8 mouse cellular contexts compared by ENCODE assay signal in the genomic region with DNA sequence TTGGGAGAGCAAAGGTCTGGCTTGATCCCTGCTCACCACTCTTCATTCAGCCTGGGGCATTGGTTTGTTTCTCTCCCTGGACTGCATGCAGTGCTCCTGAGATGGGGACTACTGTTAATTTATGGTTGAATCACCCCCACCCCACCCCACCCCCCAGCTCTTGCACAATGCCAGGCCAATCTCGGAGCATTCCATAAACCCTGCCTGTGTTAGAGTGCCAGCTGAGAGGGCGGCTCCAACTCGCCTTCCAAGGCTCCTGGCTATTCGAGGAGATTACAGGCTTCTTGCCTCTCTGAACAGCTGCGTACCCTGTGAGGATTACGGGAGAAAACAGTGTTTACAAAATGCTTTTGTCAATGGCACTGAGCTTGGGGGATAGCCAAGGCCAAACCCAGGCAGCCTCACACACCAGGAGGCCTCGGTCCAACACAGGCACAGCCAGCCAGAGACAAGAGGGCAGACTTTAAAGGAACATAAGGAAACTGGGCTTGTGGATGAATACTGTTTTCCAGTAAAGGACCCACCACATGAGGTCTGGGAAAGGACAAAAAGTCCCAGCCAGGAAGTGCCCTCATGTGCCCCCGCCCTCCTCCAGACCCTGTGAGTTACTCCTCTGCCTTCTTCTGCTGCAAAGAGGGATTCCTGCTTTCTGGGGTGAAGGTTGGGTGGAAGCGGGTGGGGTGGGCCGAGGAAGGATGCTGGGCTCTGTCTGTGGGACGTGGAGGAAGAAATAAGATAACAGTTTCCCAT. TPM values are rescaled to one million over a fixed set of nuclear protein-coding genes. Genes with fewer than 3 reads are reported as not detected.
DNase-seq lines count a peak whose midpoint lies in the region; ATAC-seq and TF ChIP-seq lines count a peak whose summit lies in the region.

No protein-coding gene starts in this region.

- no peak for DNase-seq in hindbrain, embryonic 10.5 days (ENCODE audit: low spot score)
- DNase-seq in hindbrain, embryonic 11.5 days (ENCODE audit: low spot score): no peak
- DNase-seq in brain, embryonic 14.5 days (ENCODE audit: low read depth): peak; percentile 94
- DNase-seq in heart, postnatal 0 days (ENCODE audit: low spot score): no peak
- DNase-seq in T-cell, adult 2 months (ENCODE audit: low spot score): no peak
- no peak for DNase-seq in kidney, adult 8-10 months
- DNase-seq in right cerebral cortex, postnatal 14 days: no peak

- no peak for TF ChIP-seq POLR2A in brain, embryonic 14.5 days (IDR thresholded peaks at IDR 0.05; ENCODE audit: borderline replicate concordance, extremely low read depth, insufficient read depth, insufficient read length, poor library complexity, severe bottlenecking)

- H3K9me3 ChIP-seq in hindbrain, embryonic 10.5 days: no peaks in the 10 kb centered on the region
- H3K9me3 ChIP-seq in hindbrain, embryonic 11.5 days (ENCODE audit: control insufficient read depth, low read length): no peaks in the 10 kb centered on the region
- no peaks in the 10 kb centered on the region for H3K9me3 ChIP-seq in heart, postnatal 0 days (replicated peaks; ENCODE audit: control insufficient read depth, low read length)
- H3K9me3 ChIP-seq in midbrain, embryonic 12.5 days: no peaks in the 10 kb centered on the region

- no peak overlapping the region for H3K4me2 ChIP-seq in hindbrain, embryonic 11.5 days (replicated peaks; ENCODE audit: low read depth, low read length)
- no peak overlapping the region for H3K4me2 ChIP-seq in heart, postnatal 0 days (ENCODE audit: low read depth, low read length)
- H3K4me2 ChIP-seq in midbrain, embryonic 12.5 days (replicated peaks): peak overlapping the region; percentile 3; the same call in 1 of the 2 replicates

- H3K9ac ChIP-seq in hindbrain, embryonic 11.5 days (ENCODE audit: low read depth, low read length): no peak overlapping the region
- H3K9ac ChIP-seq in heart, postnatal 0 days (replicated peaks; ENCODE audit: low read depth, low read length): no peak overlapping the region
- no peak overlapping the region for H3K9ac ChIP-seq in midbrain, embryonic 12.5 days (replicated peaks)

- TF ChIP-seq CTCF in brain, embryonic 14.5 days (IDR thresholded peaks at IDR 0.05; ENCODE audit: borderline replicate concordance, extremely low read depth, insufficient read depth, insufficient read length): no peak
- TF ChIP-seq CTCF in heart, postnatal 0 days (IDR thresholded peaks at IDR 0.05; ENCODE audit: low read depth): no peak

- ATAC-seq in hindbrain, embryonic 11.5 days (ENCODE audit: low FRiP score): no peak
- ATAC-seq in heart, postnatal 0 days (ENCODE audit: insufficient read depth, low read depth): peak; percentile 47
- ATAC-seq in midbrain, embryonic 12.5 days (ENCODE audit: low FRiP score, low read depth): peak; percentile 72

- TF ChIP-seq EP300 in heart, postnatal 0 days (IDR thresholded peaks at IDR 0.05; ENCODE audit: low read depth): peak; percentile 59; the same call in 1 of the 2 replicates

- peak overlapping the region; percentile 69 for H3K27ac ChIP-seq in hindbrain, embryonic 10.5 days
- no peak overlapping the region for H3K27ac ChIP-seq in hindbrain, embryonic 11.5 days (ENCODE audit: low read depth, low read length)
- peak overlapping the region; percentile 82 for H3K27ac ChIP-seq in heart, postnatal 0 days (ENCODE audit: low read depth)
- H3K27ac ChIP-seq in midbrain, embryonic 12.5 days (replicated peaks): peak overlapping the region; percentile 82

- no peaks in the 10 kb centered on the region for H3K36me3 ChIP-seq in hindbrain, embryonic 10.5 days
- H3K36me3 ChIP-seq in hindbrain, embryonic 11.5 days (ENCODE audit: control insufficient read depth, insufficient read depth, low read length): no peaks in the 10 kb centered on the region
- H3K36me3 ChIP-seq in heart, postnatal 0 days (replicated peaks; ENCODE audit: control insufficient read depth, insufficient read depth, low read length): no peaks in the 10 kb centered on the region
- H3K36me3 ChIP-seq in midbrain, embryonic 12.5 days: no peaks in the 10 kb centered on the region

- no peak overlapping the region for H3K4me3 ChIP-seq in hindbrain, embryonic 10.5 days
- H3K4me3 ChIP-seq in hindbrain, embryonic 11.5 days (ENCODE audit: low read depth, low read length): no peak overlapping the region
- no peak overlapping the region for H3K4me3 ChIP-seq in heart, postnatal 0 days (ENCODE audit: low read depth, low read length)
- no peak overlapping the region for H3K4me3 ChIP-seq in midbrain, embryonic 12.5 days

- H3K27me3 ChIP-seq in hindbrain, embryonic 10.5 days (ENCODE audit: insufficient read depth, poor library complexity, severe bottlenecking): peaks cover 28% of the 10 kb centered on the region
- no peaks in the 10 kb centered on the region for H3K27me3 ChIP-seq in hindbrain, embryonic 11.5 days (ENCODE audit: control insufficient read depth, insufficient read depth, low read length)
- H3K27me3 ChIP-seq in heart, postnatal 0 days (ENCODE audit: control insufficient read depth, insufficient read depth, low read length): no peaks in the 10 kb centered on the region; the same call in 1 of the 2 replicates
- H3K27me3 ChIP-seq in midbrain, embryonic 12.5 days: peaks cover 4% of the 10 kb centered on the region

- WGBS in hindbrain, embryonic 10.5 days: 30% methylated on average over 11 of the region's 11 CpGs
- 40% methylated on average over 11 of the region's 11 CpGs for WGBS in hindbrain, embryonic 11.5 days
- 35% methylated on average over 11 of the region's 11 CpGs for WGBS in heart, postnatal 0 days
- 16% methylated on average over 11 of the region's 11 CpGs for WGBS in midbrain, embryonic 12.5 days

- peaks cover 53% of the 10 kb centered on the region for H3K4me1 ChIP-seq in hindbrain, embryonic 10.5 days (replicated peaks)
- 0 out of 2 replicates have a peak, but pooled peaks cover under 1% of the 10 kb centered on the region for H3K4me1 ChIP-seq in hindbrain, embryonic 11.5 days (replicated peaks; ENCODE audit: control insufficient read depth, insufficient read depth, low read length)
- H3K4me1 ChIP-seq in heart, postnatal 0 days (ENCODE audit: control insufficient read depth, insufficient read depth): peaks cover 14% of the 10 kb centered on the region; the same call in 1 of the 2 replicates
- H3K4me1 ChIP-seq in midbrain, embryonic 12.5 days: peaks cover 43% of the 10 kb centered on the region

RNA-seq across cellular contexts. Expression of a gene that starts 10.8 kb away (rescaled TPM):
- 1.8 and 2.0 TPM in 2 replicates for polyA plus RNA-seq in hindbrain, embryonic 10.5 days (2016; fragmentation: Nextera tagmentation; extraction: Ambion mirVana)
- 1.1 and 2.5 TPM in 2 replicates for polyA plus RNA-seq in hindbrain, embryonic 11.5 days (2014; fragmentation: Nextera tagmentation; extraction: Ambion mirVana)
- 4.6 and 5.9 TPM in 2 replicates for polyA plus RNA-seq in brain, embryonic 14.5 days (2012; rRNA removed)
- total RNA-seq in heart, postnatal 0 days (2014; rRNA removed; ENCODE audit: low replicate concordance): 5.8 and 12.6 TPM in 2 replicates
- 7.8 and 8.3 TPM in 2 replicates for polyA plus RNA-seq in heart, postnatal 0 days (2015; fragmentation: Nextera tagmentation; extraction: Ambion mirVana)
- 2.7 and 3.3 TPM in 2 replicates for polyA plus RNA-seq in midbrain, embryonic 12.5 days (2016; fragmentation: Nextera tagmentation; extraction: Ambion mirVana)

RNA-seq across cellular contexts. Expression of a gene that starts 20.0 kb away (rescaled TPM):
- polyA plus RNA-seq in hindbrain, embryonic 10.5 days (2016; fragmentation: Nextera tagmentation; extraction: Ambion mirVana): 23.7 and 31.1 TPM in 2 replicates
- 21.0 and 21.1 TPM in 2 replicates for polyA plus RNA-seq in hindbrain, embryonic 11.5 days (2014; fragmentation: Nextera tagmentation; extraction: Ambion mirVana)
- 38.8 and 45.7 TPM in 2 replicates for polyA plus RNA-seq in brain, embryonic 14.5 days (2012; rRNA removed)
- total RNA-seq in heart, postnatal 0 days (2014; rRNA removed; ENCODE audit: low replicate concordance): 28.3 and 35.5 TPM in 2 replicates
- polyA plus RNA-seq in heart, postnatal 0 days (2015; fragmentation: Nextera tagmentation; extraction: Ambion mirVana): 10.4 and 12.6 TPM in 2 replicates
- 29.3 and 30.9 TPM in 2 replicates for polyA plus RNA-seq in midbrain, embryonic 12.5 days (2016; fragmentation: Nextera tagmentation; extraction: Ambion mirVana)

RNA-seq across cellular contexts. Expression of a gene that starts 36.9 kb away (rescaled TPM):
- polyA plus RNA-seq in hindbrain, embryonic 10.5 days (2016; fragmentation: Nextera tagmentation; extraction: Ambion mirVana): 1.8 and 2.0 TPM in 2 replicates
- 1.9 and 2.7 TPM in 2 replicates for polyA plus RNA-seq in hindbrain, embryonic 11.5 days (2014; fragmentation: Nextera tagmentation; extraction: Ambion mirVana)
- 5.6 and 7.0 TPM in 2 replicates for polyA plus RNA-seq in brain, embryonic 14.5 days (2012; rRNA removed)
- 77.9 and 83.1 TPM in 2 replicates for total RNA-seq in heart, postnatal 0 days (2014; rRNA removed; ENCODE audit: low replicate concordance)
- 27.6 and 28.6 TPM in 2 replicates for polyA plus RNA-seq in heart, postnatal 0 days (2015; fragmentation: Nextera tagmentation; extraction: Ambion mirVana)
- polyA plus RNA-seq in midbrain, embryonic 12.5 days (2016; fragmentation: Nextera tagmentation; extraction: Ambion mirVana): 1.7 and 1.8 TPM in 2 replicates

RNA-seq across cellular contexts. Expression of a gene that starts 37.8 kb away (rescaled TPM):
- 8.7 and 8.9 TPM in 2 replicates for polyA plus RNA-seq in hindbrain, embryonic 10.5 days (2016; fragmentation: Nextera tagmentation; extraction: Ambion mirVana)
- polyA plus RNA-seq in hindbrain, embryonic 11.5 days (2014; fragmentation: Nextera tagmentation; extraction: Ambion mirVana): 4.7 and 4.8 TPM in 2 replicates
- 7.4 and 8.1 TPM in 2 replicates for polyA plus RNA-seq in brain, embryonic 14.5 days (2012; rRNA removed)
- total RNA-seq in heart, postnatal 0 days (2014; rRNA removed; ENCODE audit: low replicate concordance): 9.1 and 12.0 TPM in 2 replicates
- polyA plus RNA-seq in heart, postnatal 0 days (2015; fragmentation: Nextera tagmentation; extraction: Ambion mirVana): 3.0 and 3.6 TPM in 2 replicates
- 6.9 and 7.3 TPM in 2 replicates for polyA plus RNA-seq in midbrain, embryonic 12.5 days (2016; fragmentation: Nextera tagmentation; extraction: Ambion mirVana)
